Mouse (Mus musculus) lung, postnatal 36 days (tissue): Measurements from ENCODE around the gene Nop10.
"Not testable (repeated sequence)": the region's sequence is repeated elsewhere in the genome, so short reads cannot be mapped to it uniquely, and the experiment has no call there.

Experiments
- DNase-seq: peaks from one replicate; pipeline ENCODE4 v3.0.0; 2022; ENCODE audit warnings: mixed read lengths

Gene Nop10

DNA sequence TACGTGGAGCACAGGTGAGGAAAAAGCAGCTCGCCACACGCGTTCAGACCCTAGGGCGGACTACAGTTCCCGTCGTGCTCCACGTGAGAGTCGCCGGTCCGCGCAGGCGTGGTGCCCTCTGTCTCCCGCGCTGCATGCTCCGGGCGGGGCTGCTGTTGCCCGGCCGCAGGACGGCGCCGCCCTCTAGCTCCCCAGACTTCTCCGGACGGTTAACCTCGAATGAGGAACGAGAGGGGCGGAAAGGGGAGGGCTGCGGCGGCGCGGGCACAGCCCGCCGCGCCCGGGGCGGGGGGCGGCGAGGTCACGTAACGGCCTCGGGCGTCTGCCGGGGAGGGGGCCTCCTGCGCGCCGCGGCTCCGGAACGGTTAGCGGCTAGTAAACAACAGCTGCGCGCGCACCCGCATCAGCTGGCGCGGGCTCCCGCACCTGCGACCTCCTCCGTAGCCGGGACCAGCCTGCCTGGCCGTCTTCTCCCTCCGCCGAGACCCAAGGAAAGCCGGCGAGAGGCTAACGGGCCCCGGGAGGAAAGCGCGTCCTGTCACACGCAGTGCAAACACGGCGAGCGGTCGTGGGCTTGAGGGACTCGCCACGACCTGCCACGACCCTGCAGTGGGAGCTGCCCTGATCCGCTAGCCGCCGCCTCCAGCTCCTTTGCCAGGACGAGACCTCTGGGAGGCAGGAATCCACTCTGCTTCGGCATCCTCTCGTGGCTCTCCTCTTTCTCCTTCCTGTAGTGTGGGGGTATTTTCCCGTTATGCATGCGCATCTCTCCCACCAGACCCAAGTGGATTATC is 3.9 kb downstream of the Nop10 start, which contains the start of gene Slc12a6:
Gene Slc12a6, plus strand, starts transcription at position 378 of the 794 bp plus-strand sequence.
- DNase-seq = peak; percentile 96

DNA sequence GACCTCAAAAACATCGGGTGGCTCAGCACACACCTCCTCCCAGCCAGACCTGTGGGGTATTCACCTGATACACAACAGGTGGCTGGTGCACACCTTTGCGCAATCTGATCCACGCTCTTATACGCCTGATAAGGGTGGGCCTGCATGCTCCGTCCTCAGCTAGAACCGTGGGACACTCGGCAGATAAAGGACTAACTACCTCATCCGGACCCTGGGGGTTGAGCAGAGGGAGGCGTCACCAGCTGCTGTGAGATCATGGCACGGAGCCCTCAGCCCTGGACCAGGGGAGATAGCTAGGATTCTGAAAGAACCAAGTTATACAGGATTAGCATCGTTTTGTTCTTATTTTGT is 4.5 kb downstream of the Nop10 start, which contains the start of gene Gm21985:
Gene Gm21985, plus strand, starts transcription at position 73 of the 351 bp plus-strand sequence.
- peak; percentile 65 for DNase-seq

DNA sequence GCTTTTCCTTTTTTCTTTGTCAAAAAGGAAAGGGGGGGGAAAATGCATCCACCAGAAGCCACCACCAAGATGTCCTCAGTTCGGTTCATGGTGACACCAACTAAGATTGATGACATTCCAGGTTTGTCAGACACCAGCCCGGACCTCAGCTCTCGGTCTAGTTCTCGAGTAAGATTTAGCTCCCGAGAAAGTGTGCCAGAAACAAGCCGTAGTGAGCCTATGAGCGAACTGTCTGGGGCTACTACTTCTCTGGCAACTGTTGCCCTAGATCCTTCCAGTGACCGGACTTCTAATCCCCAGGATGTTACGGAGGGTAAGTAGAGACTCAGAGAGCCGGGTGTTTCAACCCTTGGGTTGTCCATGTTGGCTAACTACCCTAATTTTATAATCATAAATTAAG is 5.1 kb downstream of the Nop10 start:
- peak; percentile 19 for DNase-seq

DNA sequence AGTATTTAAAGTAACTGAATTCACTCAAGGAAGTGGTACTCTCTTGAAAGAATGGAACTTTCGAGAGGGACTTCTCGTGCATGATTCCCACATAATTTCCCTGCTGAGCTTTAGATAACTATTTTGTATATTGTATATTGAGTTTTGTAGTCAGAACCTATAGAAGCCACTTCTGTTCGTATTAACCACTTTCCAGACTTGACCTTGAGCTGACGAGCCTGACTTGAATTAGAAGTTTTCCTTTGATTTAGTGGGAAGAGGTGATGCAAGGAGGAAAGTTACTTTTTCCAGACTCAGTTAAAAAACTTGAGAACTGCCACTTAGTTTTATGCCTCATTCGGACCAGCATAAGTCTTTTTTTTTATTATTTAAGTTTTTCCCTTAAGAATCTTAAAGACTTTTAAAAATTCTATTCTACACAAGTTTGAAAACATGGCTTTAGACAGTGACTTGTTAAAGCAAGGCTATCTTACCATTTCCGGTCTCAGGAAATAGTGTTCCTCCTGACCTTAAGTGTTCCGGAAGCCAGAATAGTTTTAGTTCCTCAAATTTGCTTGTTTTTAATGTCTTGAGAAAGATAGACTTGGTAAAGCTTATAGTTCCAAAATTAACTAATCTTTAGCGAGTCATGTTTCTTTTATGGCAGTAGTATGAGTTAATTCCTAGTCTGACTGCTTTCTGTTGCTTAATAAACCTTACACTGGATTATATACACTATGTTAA is 6.0 kb downstream of the Nop10 start:
- DNase-seq = peak; percentile 28

DNA sequence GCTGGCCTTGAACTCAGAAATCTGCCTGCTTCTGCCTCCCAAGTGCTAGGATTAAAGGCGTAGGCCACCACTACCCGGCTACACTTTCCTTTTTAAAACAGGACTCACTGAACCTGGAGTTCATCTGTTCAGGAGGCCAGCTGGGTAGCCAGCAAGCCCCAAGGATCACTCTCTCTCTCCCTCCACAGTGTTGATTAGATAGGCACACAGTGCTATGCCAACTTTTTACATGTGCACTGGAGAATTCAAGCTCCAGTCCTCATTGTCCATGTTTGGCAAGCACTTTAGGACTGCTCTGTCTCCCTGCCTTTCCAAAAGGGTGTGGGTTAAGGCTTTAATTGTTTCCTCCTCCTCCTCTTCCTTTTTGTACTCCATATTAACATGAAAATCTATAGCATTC is 8.3 kb downstream of the Nop10 start:
- peak; percentile 14 for DNase-seq

DNA sequence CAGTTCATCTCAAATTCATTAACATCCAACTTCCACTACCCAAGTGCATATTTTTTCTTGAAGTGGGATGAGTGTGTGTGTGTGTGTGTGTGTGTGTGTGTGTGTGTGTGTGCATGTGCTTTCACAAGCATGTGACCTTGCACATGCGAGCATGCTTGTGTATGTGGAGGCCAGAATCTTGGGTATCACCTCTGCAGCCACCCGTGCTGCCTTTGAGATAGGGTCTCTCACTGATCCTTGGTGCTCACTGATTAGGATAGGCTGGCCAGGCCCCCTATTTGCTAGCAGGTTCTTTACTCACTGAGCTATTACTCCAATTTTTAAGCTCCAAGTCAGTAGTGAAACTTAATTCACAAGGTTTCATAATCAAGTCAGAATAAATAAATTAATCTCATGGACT is 11.2 kb downstream of the Nop10 start:
- no peak for DNase-seq

DNA sequence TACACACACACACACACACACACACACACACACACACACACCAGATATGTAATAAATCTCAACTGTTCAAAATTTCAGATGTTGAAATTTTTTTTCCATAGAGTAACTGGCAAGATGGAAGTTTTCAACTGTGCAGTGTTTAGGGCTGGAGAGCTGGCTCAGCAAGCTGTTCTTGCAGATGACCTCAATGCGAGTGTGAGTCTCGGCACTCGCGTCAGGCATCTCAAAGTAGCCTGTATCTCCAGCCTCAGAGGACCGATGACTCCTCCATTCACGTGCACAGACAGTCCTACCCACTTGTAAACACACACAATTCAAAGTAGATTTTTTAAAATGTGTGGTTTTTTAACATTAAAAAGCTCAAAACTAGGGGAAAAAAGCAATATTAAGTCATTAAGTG is 11.7 kb downstream of the Nop10 start:
- DNase-seq = no peak

DNA sequence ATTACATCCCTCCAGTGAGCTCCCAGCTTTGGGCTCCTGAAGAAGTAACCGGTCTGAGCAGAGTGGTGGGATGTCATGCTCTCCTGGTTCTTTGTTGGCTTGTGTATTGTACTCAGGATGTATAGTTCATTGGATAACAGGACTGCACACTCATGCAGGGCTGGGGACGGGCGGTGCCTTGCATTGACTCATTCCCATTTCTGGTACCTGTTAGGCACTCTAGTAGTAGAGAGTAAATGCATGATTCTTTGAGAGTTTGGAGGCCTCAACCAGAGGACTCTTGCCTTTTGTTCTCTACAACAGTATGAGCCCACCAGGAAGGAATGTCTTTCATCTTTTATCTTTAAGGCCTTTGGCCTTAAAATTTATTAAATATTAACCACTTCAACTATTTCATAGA is 15.1 kb downstream of the Nop10 start:
- no peak for DNase-seq

DNA sequence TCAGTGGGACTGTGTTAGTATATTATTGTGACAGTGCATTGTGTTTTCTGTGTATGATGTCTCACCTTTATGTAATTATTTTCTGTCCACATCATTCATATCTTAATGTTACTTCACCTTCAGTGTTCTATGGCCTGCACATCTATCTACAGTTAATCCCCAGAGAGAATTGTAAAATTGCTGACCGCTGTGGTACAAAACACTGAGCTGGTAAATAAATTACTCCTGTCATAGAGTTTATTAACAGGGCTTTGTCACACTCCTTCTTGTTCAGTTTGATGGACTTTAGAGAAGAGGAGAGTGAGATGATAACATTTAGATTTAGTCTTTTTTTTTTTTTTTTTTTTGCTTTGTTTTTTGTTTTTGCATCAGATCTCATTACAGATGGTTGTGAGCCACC is 21.1 kb downstream of the Nop10 start:
- no peak for DNase-seq

DNA sequence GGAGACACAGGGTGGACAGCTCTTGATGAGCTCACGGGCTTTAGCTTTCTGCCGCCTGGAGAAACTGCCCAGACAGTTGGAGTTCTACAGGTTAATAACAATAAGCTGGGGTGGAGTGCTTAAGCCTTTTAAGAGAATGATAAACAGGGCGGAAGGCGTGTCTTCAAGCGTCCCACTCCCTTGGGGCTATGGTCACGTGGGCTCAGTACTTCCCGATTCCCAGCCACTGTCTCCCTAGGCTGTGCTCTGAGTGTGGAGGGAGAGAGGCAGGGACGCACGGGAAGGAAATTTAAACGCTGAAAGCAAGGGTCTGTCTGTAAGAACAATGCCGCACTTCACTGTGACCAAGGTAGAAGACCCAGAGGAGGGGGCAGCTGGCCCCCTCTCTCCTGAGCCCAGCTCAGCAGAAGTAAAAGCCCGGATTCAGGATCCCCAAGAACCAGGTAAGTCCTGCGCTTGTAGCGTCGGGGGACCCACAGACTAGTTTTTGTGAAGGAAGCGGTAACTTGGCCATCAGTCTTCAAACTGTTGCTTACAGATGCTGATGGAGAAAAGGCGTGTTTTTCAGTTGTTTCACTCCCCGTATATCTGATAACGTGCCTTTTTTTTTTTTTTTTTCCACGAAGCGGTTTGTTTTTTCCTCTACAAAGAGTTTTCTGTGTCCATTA is 22.8 kb downstream of the Nop10 start:
- DNase-seq = peak; percentile 90

DNA sequence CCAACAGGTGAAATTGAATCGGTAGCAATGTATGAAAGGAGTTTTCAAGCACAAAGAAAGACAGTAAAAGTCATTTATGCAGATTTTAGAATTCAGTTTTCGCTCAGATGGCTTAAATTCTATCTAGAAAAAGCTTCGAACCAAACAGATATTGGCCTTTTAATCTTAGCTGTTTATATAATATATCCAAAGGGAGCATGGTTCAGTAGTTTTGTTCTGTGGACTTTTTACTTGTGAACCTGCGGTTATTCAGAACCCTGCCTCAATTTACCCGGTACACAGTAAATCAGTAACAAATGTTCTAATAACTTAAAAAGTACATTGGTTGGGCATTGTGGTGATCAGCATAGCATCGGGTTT is 23.3 kb downstream of the Nop10 start:
- no peak for DNase-seq

DNA sequence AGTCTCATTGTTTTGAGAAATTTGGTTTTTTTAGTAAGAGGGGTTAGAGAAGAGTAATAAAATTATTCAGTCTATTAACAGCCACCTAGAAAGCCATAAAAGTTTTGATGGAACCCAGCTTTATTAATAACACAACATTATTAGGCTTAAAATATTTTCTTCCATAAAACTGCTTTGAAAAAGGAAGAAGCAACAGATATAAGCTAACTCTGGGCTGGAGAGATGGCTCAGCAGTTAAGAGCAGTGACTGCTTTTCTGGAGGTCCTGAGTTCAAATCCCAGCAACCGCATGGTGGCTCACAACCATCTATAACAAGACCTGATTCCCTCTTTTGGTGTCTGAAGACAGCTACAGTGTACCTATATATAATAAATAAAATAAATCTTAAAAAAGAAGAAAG is 24.3 kb downstream of the Nop10 start:
- DNase-seq = not testable (repeated sequence)

DNA sequence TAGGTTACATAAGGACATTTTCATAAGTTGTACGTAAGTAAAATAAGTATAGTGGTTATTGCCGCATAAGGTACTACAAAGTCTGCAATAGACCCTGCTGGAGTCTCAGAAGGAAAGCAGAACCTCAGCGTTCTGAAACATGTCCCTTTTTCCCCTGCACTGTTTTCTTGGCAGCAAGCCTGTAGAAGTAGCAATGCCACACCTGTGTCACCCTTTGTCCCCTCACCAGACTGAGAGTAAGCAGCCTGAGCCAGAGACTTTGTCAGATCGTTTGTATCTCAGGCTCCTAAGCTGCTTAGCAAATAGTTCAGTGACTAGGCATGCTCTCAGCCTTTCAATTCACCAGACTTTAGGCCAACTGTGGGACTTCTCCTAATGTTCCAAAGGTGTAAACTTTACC is 25.3 kb downstream of the Nop10 start:
- DNase-seq = no peak

DNA sequence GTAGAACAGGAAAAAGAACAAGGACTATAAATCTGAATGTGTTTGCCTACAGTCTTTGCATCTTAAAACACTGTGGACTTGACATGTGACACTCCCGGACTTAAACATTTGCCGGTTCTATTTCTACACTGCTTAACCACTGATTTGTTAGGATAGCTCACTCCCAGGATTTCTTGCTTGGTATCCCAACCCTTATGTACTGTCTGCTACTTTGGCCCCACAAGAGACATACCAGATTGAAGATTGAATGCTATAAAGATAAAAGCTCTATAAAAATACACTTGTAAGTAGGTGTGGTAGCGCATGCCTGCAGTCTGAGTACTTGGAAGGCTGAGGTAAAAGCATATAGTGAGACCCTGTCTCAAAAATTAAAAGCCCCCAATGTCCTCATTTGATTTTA is 27.8 kb downstream of the Nop10 start:
- no peak for DNase-seq

DNA sequence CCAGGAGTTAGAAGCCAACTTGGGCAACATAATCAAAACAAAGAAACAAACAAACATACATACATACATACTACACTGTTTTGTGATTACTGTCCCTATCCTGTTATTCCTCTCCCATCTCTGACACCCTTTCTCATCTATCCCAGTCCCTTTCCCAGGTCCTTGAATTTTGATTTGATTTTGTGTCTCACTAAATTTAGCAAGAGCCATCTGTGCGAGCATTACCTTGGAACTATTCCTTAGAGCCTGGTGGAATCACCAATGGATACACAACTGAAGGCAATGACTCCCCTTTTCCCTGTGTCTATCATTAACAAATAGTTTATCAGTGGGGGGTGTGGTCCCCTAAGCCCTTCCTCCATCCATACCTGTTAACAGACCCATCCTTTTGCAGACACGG is 31.1 kb downstream of the Nop10 start:
- DNase-seq = no peak

DNA sequence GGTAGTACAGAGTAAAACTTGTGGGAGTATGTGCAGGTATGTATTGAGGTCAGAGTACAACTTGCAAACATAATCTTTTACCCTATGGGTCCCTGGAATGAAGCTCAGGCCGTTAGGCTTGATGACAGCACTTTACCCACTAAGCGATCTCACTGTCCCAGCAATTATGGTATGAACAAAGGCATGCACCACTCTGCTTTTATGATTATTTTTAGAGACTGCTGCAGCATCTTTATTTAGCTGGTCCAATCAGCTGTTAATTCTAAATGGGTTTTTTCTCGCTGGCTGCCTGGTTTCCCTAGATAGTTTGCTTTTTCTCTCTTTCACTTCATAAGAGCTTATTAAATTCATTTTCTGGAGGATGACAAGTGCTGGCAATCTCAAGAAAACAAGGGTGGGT is 34.5 kb downstream of the Nop10 start:
- DNase-seq = no peak

DNA sequence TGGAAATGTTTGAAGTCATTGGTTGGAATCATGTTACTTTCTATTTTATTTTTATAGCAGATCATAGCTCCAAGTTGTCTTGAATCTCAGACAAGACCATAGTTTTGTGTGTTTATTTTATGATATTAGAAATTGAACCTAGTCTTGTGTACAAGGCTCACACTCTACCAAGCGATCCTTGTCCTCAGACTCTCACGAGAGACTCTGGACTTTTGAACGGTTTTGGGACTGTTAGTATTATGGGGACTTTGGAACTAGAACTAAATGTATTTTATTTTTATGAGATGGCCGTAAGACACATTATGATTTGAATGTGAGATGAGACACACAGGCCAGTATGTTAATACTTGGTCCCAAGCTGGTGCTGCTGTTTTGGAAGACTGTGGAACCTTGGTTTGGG is 36.5 kb downstream of the Nop10 start:
- DNase-seq = no peak

DNA sequence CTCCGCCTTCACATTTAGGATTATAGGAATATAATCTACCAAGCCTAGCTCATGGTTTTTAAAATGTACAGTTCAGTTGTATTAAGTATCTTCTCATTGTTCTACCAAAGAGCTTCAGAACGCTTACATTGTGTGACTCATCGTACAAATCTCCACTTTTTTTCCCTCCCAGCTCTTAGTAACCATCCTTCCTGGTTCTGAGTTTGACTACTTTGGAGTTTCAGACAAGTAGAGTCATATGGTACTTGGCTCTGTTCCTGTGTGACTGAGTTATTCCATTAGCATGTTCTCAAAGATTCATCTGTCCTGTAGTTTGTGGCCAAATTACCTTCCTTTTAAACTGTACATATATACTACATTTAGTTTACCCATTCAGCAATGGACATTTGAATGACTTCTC is 46.9 kb downstream of the Nop10 start:
- peak; percentile 14 for DNase-seq

DNA sequence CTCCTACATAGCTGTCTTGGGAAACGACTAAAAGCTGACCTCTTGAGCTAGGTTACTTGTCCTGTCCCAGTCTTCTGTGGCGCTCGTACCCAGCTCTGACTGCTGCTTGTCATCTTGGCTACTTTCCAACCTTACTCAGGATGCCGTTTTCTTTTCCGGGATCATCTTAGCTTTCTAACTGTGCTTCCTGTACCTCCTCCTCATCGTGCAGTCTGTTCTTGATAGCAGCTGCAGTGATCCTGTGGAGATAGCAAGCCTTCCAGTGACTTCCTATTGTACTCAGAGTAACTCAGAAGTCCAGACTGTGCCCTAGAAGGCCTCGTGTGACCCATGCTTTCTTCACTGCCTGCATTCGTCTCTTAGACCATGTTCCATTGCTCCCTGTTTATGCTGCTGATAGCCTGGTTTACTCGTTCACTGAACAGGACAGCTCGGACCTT is 47.5 kb downstream of the Nop10 start:
- peak; percentile 35 for DNase-seq
